Mouse (Mus musculus): ENCODE data around the gene Trim38.

- TF ChIP-seq HCFC1 (IDR thresholded peaks at IDR 0.05; ENCODE audit: borderline replicate concordance, insufficient read depth, low read length) (no peak), MAFK (IDR thresholded peaks at IDR 0.05; ENCODE audit: insufficient read depth, low read depth, low read length) (no peak), ZNF384 (IDR thresholded peaks at IDR 0.05; ENCODE audit: low read depth, low read length) (no peak)
These were observed 46.4 kb downstream of the Trim38 start for GRCm38 (mm10) chr13:23816148-23816547.

Data from ES-E14 (cell line).